ENCODE assay signal across 8 mouse cellular contexts in the genomic region with DNA sequence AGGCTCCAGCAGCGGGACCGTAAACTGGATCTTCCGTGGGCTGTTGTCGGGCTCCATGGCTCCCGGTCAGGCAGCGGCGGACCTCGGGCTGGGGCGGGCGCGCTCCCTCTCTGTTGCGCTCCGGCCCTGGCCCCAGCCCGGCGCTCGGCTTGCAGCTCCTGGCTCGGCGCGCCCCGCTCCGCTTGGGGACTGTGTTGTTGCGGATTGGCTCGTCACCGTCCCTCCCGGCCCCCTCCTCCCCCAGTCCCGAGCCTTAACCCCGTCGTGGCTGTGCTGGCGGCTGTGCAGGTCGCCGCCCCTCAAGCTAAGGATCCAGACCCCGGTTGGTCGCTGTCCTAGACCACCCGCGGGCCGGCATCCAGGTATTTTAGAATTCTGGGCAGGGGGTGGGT. TPM values are rescaled to one million over a fixed set of nuclear protein-coding genes. Genes with fewer than 3 reads are reported as not detected.
DNase-seq lines count a peak whose midpoint lies in the region; ATAC-seq lines count a peak whose summit lies in the region.

A gene (minus strand): TSS at position 182 of the 392 bp plus-strand sequence.

- H3K9me3 ChIP-seq in forebrain, embryonic 16.5 days (ENCODE audit: control insufficient read depth, low read length): no peaks in the 10 kb centered on the region
- no peaks in the 10 kb centered on the region for H3K9me3 ChIP-seq in hindbrain, embryonic 10.5 days

- WGBS in forebrain, embryonic 16.5 days: under 1% methylated on average over 36 of the region's 36 CpGs
- WGBS in hindbrain, embryonic 10.5 days: under 1% methylated on average over 36 of the region's 36 CpGs

- peak within 1 kb of the TSS; percentile 79 for H3K4me3 ChIP-seq in forebrain, embryonic 16.5 days (replicated peaks; ENCODE audit: low read length)
- peak within 1 kb of the TSS; percentile 75 for H3K4me3 ChIP-seq in hindbrain, embryonic 10.5 days

- peak within 1 kb of the TSS; percentile 87 for H3K9ac ChIP-seq in forebrain, embryonic 16.5 days (replicated peaks; ENCODE audit: low read depth, low read length)

- no peaks in the 10 kb centered on the region for H3K27me3 ChIP-seq in forebrain, embryonic 16.5 days (replicated peaks; ENCODE audit: control insufficient read depth, insufficient read depth, low read length)
- peaks cover 50% of the 10 kb centered on the region for H3K27me3 ChIP-seq in hindbrain, embryonic 10.5 days (ENCODE audit: insufficient read depth, poor library complexity, severe bottlenecking)

- peaks cover 8% of the 10 kb centered on the region for H3K4me1 ChIP-seq in forebrain, embryonic 16.5 days (replicated peaks; ENCODE audit: control insufficient read depth, insufficient read depth, low read length)
- peaks cover 48% of the 10 kb centered on the region for H3K4me1 ChIP-seq in hindbrain, embryonic 10.5 days (replicated peaks)

- peak within 1 kb of the TSS; percentile 31 for H3K27ac ChIP-seq in forebrain, embryonic 16.5 days (ENCODE audit: low read length)
- H3K27ac ChIP-seq in hindbrain, embryonic 10.5 days: peak within 1 kb of the TSS; percentile 88

- peak; percentile 83 for DNase-seq in Muller cell, postnatal 12 days (ENCODE audit: inconsistent ontology term)
- DNase-seq in cerebellum, adult 11 months: peak; percentile 32
- DNase-seq in hindbrain, embryonic 10.5 days (ENCODE audit: low spot score): peak; percentile 82
- DNase-seq in layer of hippocampus, postnatal 14 days (ENCODE audit: low spot score in 2 of 2): peak; percentile 75 to 80
- peak; percentile 34 for DNase-seq in lung, postnatal 14 days
- peak; percentile 63 to 72 for DNase-seq in right cerebral cortex, postnatal 36 days (ENCODE audit: low spot score in 2 of 2)
- DNase-seq in thymus, postnatal 25 days: no peak

- ATAC-seq in forebrain, embryonic 16.5 days: peak; percentile 92

- H3K4me2 ChIP-seq in forebrain, embryonic 16.5 days (ENCODE audit: low read length): peak within 1 kb of the TSS; percentile 82

- no peaks in the 10 kb centered on the region for H3K36me3 ChIP-seq in forebrain, embryonic 16.5 days (ENCODE audit: control insufficient read depth, insufficient read depth)
- no peaks in the 10 kb centered on the region for H3K36me3 ChIP-seq in hindbrain, embryonic 10.5 days

RNA-seq across cellular contexts. Expression of the gene that starts here (rescaled TPM):
- 89.0 and 108 TPM in 2 replicates for polyA plus RNA-seq in forebrain, embryonic 16.5 days (2015; fragmentation: Nextera tagmentation; extraction: Ambion mirVana)
- 37.7 and 56.5 TPM in 2 replicates for polyA plus RNA-seq in hindbrain, embryonic 10.5 days (2016; fragmentation: Nextera tagmentation; extraction: Ambion mirVana)
- 100 to 1,000 TPM; 121 to 126 TPM for total RNA-seq in layer of hippocampus, postnatal 14 days (2021)
